Comparison of ENCODE assay signal across 10 mouse cellular contexts in the genomic region with DNA sequence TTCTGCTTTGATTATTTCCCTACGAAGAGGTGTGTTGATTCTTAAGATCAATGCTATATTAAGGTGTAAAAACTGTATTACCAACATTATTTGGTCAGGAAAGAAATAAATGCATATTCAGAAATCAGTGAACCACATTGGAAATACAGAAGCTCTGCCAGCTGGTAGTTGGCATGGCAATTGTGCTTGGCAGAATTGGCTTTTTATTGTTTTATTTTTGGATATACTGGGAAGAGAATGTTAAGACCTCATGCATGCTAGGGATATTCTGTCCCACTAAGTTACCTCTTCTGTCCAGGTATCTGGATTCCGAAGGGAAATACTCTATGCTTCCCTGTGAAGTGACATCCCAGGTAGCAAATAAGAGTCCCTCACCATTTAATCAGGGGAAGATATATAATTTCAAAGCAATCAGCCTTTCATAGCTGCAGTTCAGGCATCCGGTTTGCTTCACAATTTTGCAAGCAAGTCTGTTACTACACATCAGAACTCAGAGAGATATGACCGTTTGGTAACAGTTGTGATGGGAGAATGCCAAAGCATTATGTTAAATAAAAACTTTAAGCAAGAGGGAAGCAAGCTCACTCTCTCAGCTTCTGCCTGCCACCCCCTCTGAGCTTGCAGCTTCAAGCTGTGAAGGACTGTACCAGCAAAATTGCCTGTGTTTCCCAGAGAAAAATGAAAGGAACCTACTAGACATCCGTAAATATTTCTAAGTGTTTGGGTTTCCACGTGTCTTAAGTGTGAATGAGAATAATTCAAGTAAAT.
DNase-seq lines count a peak whose midpoint lies in the region; ATAC-seq and TF ChIP-seq lines count a peak whose summit lies in the region.
"Had no signal": no experiment of that assay in that cellular context is flagged by ENCODE, and none has a peak within 500 bp of the region (broad histone marks: within the 10 kb centered on the region; RNA-seq: fewer than 3 reads in every experiment).

No protein-coding gene starts in this region.

- no peak overlapping the region for H3K9ac ChIP-seq in intestine, postnatal 0 days (ENCODE audit: low read depth, low read length)
- H3K9ac ChIP-seq in kidney, embryonic 14.5 days (ENCODE audit: low read depth, low read length), result no peak overlapping the region
- H3K9ac ChIP-seq: intestine, embryonic 15.5 days; limb, embryonic 13.5 days had no signal

- no peaks in the 10 kb centered on the region for H3K27me3 ChIP-seq in intestine, postnatal 0 days (replicated peaks; ENCODE audit: control insufficient read depth, insufficient read depth, low read length)
- H3K27me3 ChIP-seq in kidney, embryonic 14.5 days (ENCODE audit: control insufficient read depth, insufficient read depth, low read length), result no peaks in the 10 kb centered on the region
- H3K27me3 ChIP-seq: intestine, embryonic 15.5 days; limb, embryonic 13.5 days had no signal

- H3K9me3 ChIP-seq in intestine, postnatal 0 days (ENCODE audit: control insufficient read depth), result no peaks in the 10 kb centered on the region
- H3K9me3 ChIP-seq in kidney, embryonic 14.5 days (ENCODE audit: control insufficient read depth, low read length), result no peaks in the 10 kb centered on the region
- H3K9me3 ChIP-seq: intestine, embryonic 15.5 days; limb, embryonic 13.5 days had no signal

- H3K4me2 ChIP-seq in intestine, postnatal 0 days (replicated peaks; ENCODE audit: low read depth), result no peak overlapping the region
- no peak overlapping the region for H3K4me2 ChIP-seq in kidney, embryonic 14.5 days (replicated peaks; ENCODE audit: low read depth, low read length)
- H3K4me2 ChIP-seq: intestine, embryonic 15.5 days; limb, embryonic 13.5 days had no signal

- H3K4me1 ChIP-seq in intestine, postnatal 0 days (replicated peaks; ENCODE audit: control insufficient read depth, insufficient read depth, low read length), result no peaks in the 10 kb centered on the region
- no peaks in the 10 kb centered on the region for H3K4me1 ChIP-seq in kidney, embryonic 14.5 days (ENCODE audit: control insufficient read depth, insufficient read depth, low read length)
- H3K4me1 ChIP-seq: intestine, embryonic 15.5 days; limb, embryonic 13.5 days had no signal

- ATAC-seq in intestine, postnatal 0 days, result no peak
- no peak for ATAC-seq in kidney, embryonic 14.5 days (ENCODE audit: low FRiP score, low TSS enrichment)
- ATAC-seq: intestine, embryonic 15.5 days had no signal

- no peak overlapping the region for H3K27ac ChIP-seq in intestine, postnatal 0 days (ENCODE audit: low read depth, low read length)
- no peak overlapping the region for H3K27ac ChIP-seq in kidney, embryonic 14.5 days (ENCODE audit: low read depth, low read length)
- H3K27ac ChIP-seq: intestine, embryonic 15.5 days; limb, embryonic 13.5 days had no signal

- no peak for TF ChIP-seq CTCF in intestine, postnatal 0 days (IDR thresholded peaks at IDR 0.05; ENCODE audit: low read depth)

- H3K36me3 ChIP-seq in intestine, postnatal 0 days (ENCODE audit: control insufficient read depth, insufficient read depth), result no peaks in the 10 kb centered on the region
- no peaks in the 10 kb centered on the region for H3K36me3 ChIP-seq in kidney, embryonic 14.5 days (ENCODE audit: control insufficient read depth, insufficient read depth, low read length)
- H3K36me3 ChIP-seq: intestine, embryonic 15.5 days; limb, embryonic 13.5 days had no signal

- 72% methylated on average over 6 of the region's 6 CpGs for WGBS in intestine, postnatal 0 days
- 80% methylated on average over 6 of the region's 6 CpGs for WGBS in kidney, embryonic 14.5 days

- H3K4me3 ChIP-seq in intestine, postnatal 0 days (ENCODE audit: low read depth, low read length), result no peak overlapping the region
- H3K4me3 ChIP-seq in kidney, embryonic 14.5 days (ENCODE audit: low read length), result no peak overlapping the region
- H3K4me3 ChIP-seq: intestine, embryonic 15.5 days; limb, embryonic 13.5 days had no signal

- peak; percentile 79 for DNase-seq in cerebellum, adult 11-12 months
- DNase-seq in cerebellum, postnatal 14 days, result peak; percentile 52 to 73
- peak; percentile 71 for DNase-seq in layer of hippocampus, adult 9-10 months (ENCODE audit: low spot score)
- peak; percentile 27 to 62 for DNase-seq in right cerebral cortex, adult 2 months (ENCODE audit: low spot score in 2 of 2)
- no peak for DNase-seq in gastrocnemius, postnatal 4 days (ENCODE audit: low spot score in 2 of 2)
- DNase-seq: gastrocnemius, postnatal 14 days had no signal

Comparison
In these comparisons a context has a peak if more than half of its experiments do, and no peak if none do; other contexts are left out.
1. DNase-seq: peak in cerebellum, adult 11-12 months (single experiment), cerebellum, postnatal 14 days (2 of 2), layer of hippocampus, adult 9-10 months (single experiment) and right cerebral cortex, adult 2 months (2 of 2); none in gastrocnemius, postnatal 4 days (0 of 2).